Mouse (Mus musculus) cerebellum, postnatal 10 days (tissue): Measurements from ENCODE around the gene Il17re.

Experiments used
- DNase-seq, 2 experiments: peaks; one replicate each; pipeline ENCODE4 v3.0.0; 2021; ENCODE audit warnings: mixed read lengths in 2 of 2

Gene Il17re

GRCm38 (mm10) chr6:113457952-113458534 is at the start of gene Il17re:
Gene Il17re (plus strand): TSS chr6:113458484.
- no peak for DNase-seq

- DNase-seq = no peak
These were observed 48.3 kb upstream of the Il17re start for GRCm38 (mm10) chr6:113410001-113410400.

- DNase-seq = peak; percentile 30 to 38
These were observed 41.9 kb upstream of the Il17re start for GRCm38 (mm10) chr6:113416416-113416815.

- DNase-seq = peak in 1 of 2 experiments; percentile 63
These were observed 39.7 kb upstream of the Il17re start for GRCm38 (mm10) chr6:113418441-113419198.

- peak; percentile 100 for DNase-seq
These were observed 39.1 kb upstream of the Il17re start, which contains the start of gene Rpusd3 for GRCm38 (mm10) chr6:113419199-113419587. Gene Rpusd3 (minus strand): TSS chr6:113419340.

GRCm38 (mm10) chr6:113423000-113423399 is 35.3 kb upstream of the Il17re start:
- DNase-seq = no peak

GRCm38 (mm10) chr6:113424187-113424586 is 34.1 kb upstream of the Il17re start:
- DNase-seq = peak; percentile 33 to 36

GRCm38 (mm10) chr6:113426696-113427095 is 31.6 kb upstream of the Il17re start:
- no peak for DNase-seq

- peak; percentile 70 to 82 for DNase-seq
These were observed 30.9 kb upstream of the Il17re start for GRCm38 (mm10) chr6:113427397-113427796.

- no peak for DNase-seq
These were observed 30.3 kb upstream of the Il17re start for GRCm38 (mm10) chr6:113428006-113428405.

- no peak for DNase-seq
These were observed 28.3 kb upstream of the Il17re start for GRCm38 (mm10) chr6:113429965-113430364.

GRCm38 (mm10) chr6:113430846-113431245 is 27.4 kb upstream of the Il17re start:
- DNase-seq = no peak

- no peak for DNase-seq
These were observed 26.5 kb upstream of the Il17re start for GRCm38 (mm10) chr6:113431801-113432200.

GRCm38 (mm10) chr6:113433661-113434060 is 24.6 kb upstream of the Il17re start:
- peak in 1 of 2 experiments; percentile 19 for DNase-seq

- no peak for DNase-seq
These were observed 23.6 kb upstream of the Il17re start for GRCm38 (mm10) chr6:113434691-113435090.

GRCm38 (mm10) chr6:113435664-113436205 is 22.5 kb upstream of the Il17re start, which contains the start of gene Cidec:
Gene Cidec (minus strand): TSS chr6:113435760.
- no peak for DNase-seq

GRCm38 (mm10) chr6:113437135-113437534 is 21.1 kb upstream of the Il17re start:
- no peak for DNase-seq

- no peak for DNase-seq
These were observed 19.4 kb upstream of the Il17re start for GRCm38 (mm10) chr6:113438721-113439430.

- DNase-seq = no peak
These were observed 17.6 kb upstream of the Il17re start for GRCm38 (mm10) chr6:113440686-113441085.

- peak; percentile 90 to 94 for DNase-seq
These were observed 17.1 kb upstream of the Il17re start for GRCm38 (mm10) chr6:113441147-113441680.

- no peak for DNase-seq
These were observed 16.2 kb upstream of the Il17re start for GRCm38 (mm10) chr6:113442087-113442441.

GRCm38 (mm10) chr6:113442442-113443090 is 15.7 kb upstream of the Il17re start, which contains the start of gene Jagn1:
Gene Jagn1 (plus strand): TSS chr6:113442569.
- DNase-seq = peak; percentile 91 to 95
